Mouse (Mus musculus): ENCODE measurements around the gene Zbtb45.
A peak's percentile ranks its signal among the peaks of the same experiment; 100 is the strongest.

GRCm38 (mm10) chr7:12961511-12962141 is 48.2 kb downstream of the Zbtb45 start:
- no peak for TF ChIP-seq USF2 (IDR thresholded peaks at IDR 0.05; ENCODE audit: borderline replicate concordance in 1 of 2, insufficient read depth in 1 of 2, low read depth in 1 of 2, low read length in 2 of 2)
- peak; percentile 63 for TF ChIP-seq ETS1 (IDR thresholded peaks at IDR 0.05; ENCODE audit: low read depth, low read length)
- no peak for TF ChIP-seq CTCF (IDR thresholded peaks at IDR 0.05 in 2 of 3, conservative IDR thresholded peaks at IDR 0.05 in 1 of 3; ENCODE audit: control insufficient read depth in 1 of 3, insufficient read depth in 1 of 3, low read depth in 2 of 3, low read length in 3 of 3, poor library complexity in 1 of 3, severe bottlenecking in 1 of 3)
- TF ChIP-seq MAZ (IDR thresholded peaks at IDR 0.05; ENCODE audit: low read depth, low read length) = 0 out of 2 replicates have a peak, but pooled peaks have one; percentile 61
- TF ChIP-seq NELFE (IDR thresholded peaks at IDR 0.05; ENCODE audit: low read depth, low read length) = peak; percentile 73
- peak; percentile 95 for TF ChIP-seq SIN3A (IDR thresholded peaks at IDR 0.05; ENCODE audit: low read length)
- TF ChIP-seq SMC3 (IDR thresholded peaks at IDR 0.05; ENCODE audit: low read depth, low read length) = no peak
- TF ChIP-seq ZC3H11A (IDR thresholded peaks at IDR 0.05; ENCODE audit: low read depth, low read length) = no peak
- no peak for TF ChIP-seq MEF2A (IDR thresholded peaks at IDR 0.05; ENCODE audit: extremely low read depth, insufficient replicate concordance, low read depth, low read length, poor library complexity, severe bottlenecking)
